Mouse (Mus musculus): Measurements from ENCODE around the gene Wdr18. TPM values are rescaled to one million over a fixed set of nuclear protein-coding genes. Genes with fewer than 3 reads are reported as not detected.

Wdr18 gene
- total and polyA plus RNA-seq, 2 experiments = 24.8 to 63.3 TPM

- no peaks in the 10 kb centered on the region for H3K27me3 ChIP-seq (ENCODE audit: control insufficient read depth, insufficient read depth, low read length)
- DNase-seq (ENCODE audit: extremely low read depth, low read depth, low spot score) = peak; percentile 82
- WGBS = 0% methylated on average over 18 of the region's 21 CpGs
Measured at GRCm38 (mm10) chr10:79983670-79984069, 23.7 kb downstream of the Wdr18 start.

DNA sequence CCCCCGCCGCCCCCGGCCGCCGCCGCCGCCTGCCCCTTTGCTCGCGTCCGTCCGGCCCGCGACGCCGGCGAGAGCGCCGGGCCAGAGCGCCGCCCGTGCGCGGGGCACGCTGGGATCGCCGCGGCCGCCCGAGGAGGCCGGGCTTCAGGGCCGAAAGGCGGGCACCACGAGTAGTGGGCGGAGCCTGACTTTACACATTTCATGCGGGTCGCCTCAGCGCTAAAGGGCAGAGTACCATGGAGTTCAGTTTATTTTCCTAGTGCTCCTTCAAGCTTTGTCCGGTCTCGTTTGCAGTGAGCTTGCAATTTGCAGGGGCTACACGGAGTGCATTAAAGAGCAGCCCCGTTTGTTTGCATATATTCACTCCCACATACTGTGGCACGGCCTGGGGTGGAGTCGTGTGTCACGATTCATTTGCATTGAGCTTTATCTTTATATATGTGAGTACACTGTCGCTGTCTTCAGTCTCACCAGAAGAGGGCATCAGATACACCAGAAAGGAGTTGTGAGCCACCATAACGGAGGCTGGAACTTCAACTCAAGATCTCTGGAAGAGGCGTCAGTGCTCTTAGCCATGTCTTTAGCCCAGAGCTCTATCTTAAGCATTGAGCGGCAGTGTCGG lies 24.4 kb downstream of the Wdr18 start, which contains the start of gene Tmem259:
Gene Tmem259 (minus strand): TSS at position 136 of the 622 bp plus-strand sequence.
- WGBS = under 1% methylated on average over 47 of the region's 49 CpGs
- no peak for TF ChIP-seq POLR2A (IDR thresholded peaks at IDR 0.05; ENCODE audit: extremely low read depth, insufficient read depth, low read length)
- peak; percentile 15; the same call in 1 of the 2 replicates for TF ChIP-seq CTCF (IDR thresholded peaks at IDR 0.05; ENCODE audit: low read depth, low read length)
- DNase-seq (ENCODE audit: extremely low read depth, low read depth, low spot score) = peak; percentile 78
- Histone ChIP-seq H3K79me2 (ENCODE audit: control insufficient read depth, insufficient read depth, low read length) (peaks cover 24% of the 10 kb centered on the region; the same call in 1 of the 2 replicates), H3K4me1 (ENCODE audit: control insufficient read depth, insufficient read depth, low read length) (peaks cover 21% of the 10 kb centered on the region), H3K27ac (replicated peaks; ENCODE audit: insufficient read depth, low read depth, low read length) (peak within 1 kb of the TSS; percentile 88), H3K27me3 (ENCODE audit: control insufficient read depth, insufficient read depth, low read length) (0 out of 2 replicates have a peak, but pooled peaks cover 2% of the 10 kb centered on the region), H3K9ac (ENCODE audit: low read depth, low read length) (peak within 1 kb of the TSS; percentile 85), H3K4me3 (ENCODE audit: insufficient read depth, low read depth, low read length) (peak within 1 kb of the TSS; percentile 90), H3K36me3 (ENCODE audit: control insufficient read depth, insufficient read depth, low read length) (no peaks in the 10 kb centered on the region; the same call in 1 of the 2 replicates)

More at GRCm38 (mm10) chr10:79983670-79984069, 23.7 kb downstream of the Wdr18 start:
- Histone ChIP-seq H3K9ac (ENCODE audit: low read depth, low read length) (peak overlapping the region; percentile 85), H3K4me3 (ENCODE audit: insufficient read depth, low read depth, low read length) (peak overlapping the region; percentile 90), H3K27ac (replicated peaks; ENCODE audit: insufficient read depth, low read depth, low read length) (peak overlapping the region; percentile 88), H3K4me1 (ENCODE audit: control insufficient read depth, insufficient read depth, low read length) (peaks cover 21% of the 10 kb centered on the region), H3K36me3 (ENCODE audit: control insufficient read depth, insufficient read depth, low read length) (peaks cover 3% of the 10 kb centered on the region; the same call in 1 of the 2 replicates), H3K79me2 (ENCODE audit: control insufficient read depth, insufficient read depth, low read length) (peaks cover 24% of the 10 kb centered on the region; the same call in 1 of the 2 replicates)
- TF ChIP-seq CTCF (IDR thresholded peaks at IDR 0.05; ENCODE audit: low read depth, low read length) = no peak
- TF ChIP-seq POLR2A (IDR thresholded peaks at IDR 0.05; ENCODE audit: extremely low read depth, insufficient read depth, low read length) = 0 out of 2 replicates have a peak, but pooled peaks have one; percentile 35

- Histone ChIP-seq H3K36me3 (ENCODE audit: control insufficient read depth, insufficient read depth, low read length) (no peaks in the 10 kb centered on the region), H3K4me1 (ENCODE audit: control insufficient read depth, insufficient read depth, low read length) (peaks cover 21% of the 10 kb centered on the region), H3K9ac (ENCODE audit: low read depth, low read length) (peak overlapping the region; percentile 55), H3K4me3 (ENCODE audit: insufficient read depth, low read depth, low read length) (peak overlapping the region; percentile 90), H3K79me2 (ENCODE audit: control insufficient read depth, insufficient read depth, low read length) (peaks cover 24% of the 10 kb centered on the region; the same call in 1 of the 2 replicates), H3K27ac (replicated peaks; ENCODE audit: insufficient read depth, low read depth, low read length) (peak overlapping the region; percentile 85), H3K27me3 (ENCODE audit: control insufficient read depth, insufficient read depth, low read length) (0 out of 2 replicates have a peak, but pooled peaks cover 2% of the 10 kb centered on the region)
- peak; percentile 98 for DNase-seq (ENCODE audit: extremely low read depth, low read depth, low spot score)
- TF ChIP-seq CTCF (IDR thresholded peaks at IDR 0.05; ENCODE audit: low read depth, low read length) = no peak
- no peak for TF ChIP-seq POLR2A (IDR thresholded peaks at IDR 0.05; ENCODE audit: extremely low read depth, insufficient read depth, low read length)
- under 1% methylated on average over 22 of the region's 22 CpGs for WGBS
Measured at GRCm38 (mm10) chr10:79984871-79985270, 24.9 kb downstream of the Wdr18 start.

- Histone ChIP-seq H3K79me2 (ENCODE audit: control insufficient read depth, insufficient read depth, low read length) (peaks cover 24% of the 10 kb centered on the region; the same call in 1 of the 2 replicates), H3K27me3 (ENCODE audit: control insufficient read depth, insufficient read depth, low read length) (0 out of 2 replicates have a peak, but pooled peaks cover 2% of the 10 kb centered on the region), H3K4me3 (ENCODE audit: insufficient read depth, low read depth, low read length) (peak overlapping the region; percentile 45), H3K36me3 (ENCODE audit: control insufficient read depth, insufficient read depth, low read length) (no peaks in the 10 kb centered on the region), H3K4me1 (ENCODE audit: control insufficient read depth, insufficient read depth, low read length) (peaks cover 21% of the 10 kb centered on the region), H3K27ac (replicated peaks; ENCODE audit: insufficient read depth, low read depth, low read length) (peak overlapping the region; percentile 72), H3K9ac (ENCODE audit: low read depth, low read length) (peak overlapping the region; percentile 63)
- 5% methylated on average over 35 of the region's 35 CpGs for WGBS
- DNase-seq (ENCODE audit: extremely low read depth, low read depth, low spot score) = peak; percentile 75
- TF ChIP-seq CTCF (IDR thresholded peaks at IDR 0.05; ENCODE audit: low read depth, low read length) (no peak), POLR2A (IDR thresholded peaks at IDR 0.05; ENCODE audit: extremely low read depth, insufficient read depth, low read length) (no peak)
Measured at GRCm38 (mm10) chr10:79985334-79986231, 25.6 kb downstream of the Wdr18 start.

GRCm38 (mm10) chr10:79986232-79986878 lies 26.4 kb downstream of the Wdr18 start:
- Histone ChIP-seq H3K79me2 (ENCODE audit: control insufficient read depth, insufficient read depth, low read length) (peaks cover 19% of the 10 kb centered on the region; the same call in 1 of the 2 replicates), H3K27me3 (ENCODE audit: control insufficient read depth, insufficient read depth, low read length) (0 out of 2 replicates have a peak, but pooled peaks cover 2% of the 10 kb centered on the region), H3K27ac (replicated peaks; ENCODE audit: insufficient read depth, low read depth, low read length) (peak overlapping the region; percentile 72), H3K4me1 (ENCODE audit: control insufficient read depth, insufficient read depth, low read length) (peaks cover 21% of the 10 kb centered on the region), H3K9ac (ENCODE audit: low read depth, low read length) (no peak overlapping the region), H3K36me3 (ENCODE audit: control insufficient read depth, insufficient read depth, low read length) (no peaks in the 10 kb centered on the region), H3K4me3 (ENCODE audit: insufficient read depth, low read depth, low read length) (no peak overlapping the region)
- TF ChIP-seq CTCF (IDR thresholded peaks at IDR 0.05; ENCODE audit: low read depth, low read length) (no peak), POLR2A (IDR thresholded peaks at IDR 0.05; ENCODE audit: extremely low read depth, insufficient read depth, low read length) (no peak)
- DNase-seq (ENCODE audit: extremely low read depth, low read depth, low spot score) = no peak
- WGBS = 25% methylated on average over 6 of the region's 6 CpGs
